Mouse (Mus musculus) left cerebral cortex, postnatal 36 days (tissue): ENCODE results near the gene Snu13. TPM values are rescaled to one million over a fixed set of nuclear protein-coding genes. Genes with fewer than 3 reads are reported as not detected.

ENCODE experiments used
- total RNA-seq, 2 experiments: library from RNA; stranded (reverse); gene quantifications; 2 replicates each; pipeline ENCODE4 v1.2.3; 2021

The Snu13 gene
- total RNA-seq, 2 experiments from 2014 or later: 102 to 107 TPM

Other genes with a start within 250 kb of the Snu13 start
- 100 to 1,000 TPM; 244 to 267 TPM for gene Tef, start 245.2 kb downstream of the Snu13 start, total RNA-seq
- 10 to 100 TPM; 26.4 to 37.6 TPM for gene Tob2, start 188.8 kb downstream of the Snu13 start, total RNA-seq
- gene Phf5a, start 175.7 kb downstream of the Snu13 start, total RNA-seq: 10 to 100 TPM; 31.0 to 36.3 TPM
- 100 to 1,000 TPM; 425 to 455 TPM for gene Aco2, start 175.3 kb downstream of the Snu13 start, total RNA-seq
- 10 to 100 TPM; 46.7 to 58.5 TPM for gene Polr3h, start 121.4 kb downstream of the Snu13 start, total RNA-seq
- gene Csdc2, start 110.8 kb downstream of the Snu13 start, total RNA-seq: 10 to 100 TPM; 83.6 to 86.1 TPM
- gene Pmm1, start 86.7 kb downstream of the Snu13 start, total RNA-seq: 100 to 1,000 TPM; 197 to 221 TPM
- not detected for gene 1700029P11Rik, start 67.1 kb downstream of the Snu13 start, total RNA-seq
- 10 to 100 TPM; 19.1 to 33.7 TPM for gene Xrcc6, start 59.8 kb downstream of the Snu13 start, total RNA-seq
- gene Desi1, start 13.7 kb downstream of the Snu13 start, total RNA-seq: 100 to 1,000 TPM; 103 to 118 TPM
- gene 4930407I10Rik, start 11.6 kb upstream of the Snu13 start, total RNA-seq: not detected
- gene Mei1, start 22.4 kb upstream of the Snu13 start, total RNA-seq: 1 to 10 TPM; 3.4 to 3.6 TPM
- 10 to 100 TPM in 1 of 2 experiments, 1 to 10 TPM in 1; 9.5 to 14.2 TPM for gene Ccdc134, start 80.3 kb upstream of the Snu13 start, total RNA-seq
- gene Srebf2, start 99.6 kb upstream of the Snu13 start, total RNA-seq: 100 to 1,000 TPM; 183 to 198 TPM
- gene Shisa8, start 165.2 kb upstream of the Snu13 start, total RNA-seq: 1 to 10 TPM; 3.6 to 4.7 TPM
- gene Tnfrsf13c, start 176.8 kb upstream of the Snu13 start, total RNA-seq: 1 to 10 TPM in 1 of 2 experiments, under 1 TPM in 1; 0.22 to 1.1 TPM
- 1 to 10 TPM; 3.1 to 4.1 TPM for gene Cenpm, start 197.2 kb upstream of the Snu13 start, total RNA-seq
- 100 to 1,000 TPM in 1 of 2 experiments, 10 to 100 TPM in 1; 97.8 to 105 TPM for gene 1500009C09Rik, start 204.8 kb upstream of the Snu13 start, total RNA-seq
- gene Sept3, start 227.3 kb upstream of the Snu13 start, total RNA-seq: 100 to 1,000 TPM; 503 to 533 TPM